Mouse (Mus musculus): ENCODE measurements around the gene Nid2. TPM values are rescaled to one million over a fixed set of nuclear protein-coding genes. Genes with fewer than 3 reads are reported as not detected.

Gene Nid2
- polyA plus RNA-seq (2014; fragmentation: Nextera tagmentation; extraction: Ambion mirVana) = 111 and 117 TPM in 2 replicates

- peak within 1 kb of the TSS; percentile 83 for H3K4me2 ChIP-seq
- WGBS = under 1% methylated on average over 45 of the region's 45 CpGs
These were observed at the start of gene Nid2 for GRCm38 (mm10) chr14:19751025-19751771. Nid2 (plus strand) TSS chr14:19751265.

GRCm38 (mm10) chr14:19701546-19701945, 49.5 kb upstream of the Nid2 start:
- ATAC-seq (ENCODE audit: insufficient read depth) = no peak
- no peak overlapping the region for H3K27ac ChIP-seq (ENCODE audit: low read depth)
- H3K4me3 ChIP-seq (ENCODE audit: low read depth, low read length) = no peak overlapping the region
- no peak for TF ChIP-seq CTCF (IDR thresholded peaks at IDR 0.05; ENCODE audit: low read depth)
- no peaks in the 10 kb centered on the region for H3K4me1 ChIP-seq (ENCODE audit: insufficient read depth)
- DNase-seq = no peak
- no peak overlapping the region for H3K9ac ChIP-seq
- no peaks in the 10 kb centered on the region for H3K27me3 ChIP-seq (ENCODE audit: insufficient read depth, low read length)
- H3K9me3 ChIP-seq (ENCODE audit: low read depth, low read length) = no peaks in the 10 kb centered on the region
- H3K4me2 ChIP-seq = no peak overlapping the region
- H3K36me3 ChIP-seq (ENCODE audit: insufficient read depth) = no peaks in the 10 kb centered on the region

More at GRCm38 (mm10) chr14:19751025-19751771, at the start of gene Nid2:
- Histone ChIP-seq H3K9me3 (ENCODE audit: low read depth, low read length) (no peaks in the 10 kb centered on the region), H3K9ac (peak within 1 kb of the TSS; percentile 64), H3K27ac (ENCODE audit: low read depth) (peak within 1 kb of the TSS; percentile 90), H3K4me1 (ENCODE audit: insufficient read depth) (peaks cover 13% of the 10 kb centered on the region; the same call in 1 of the 2 replicates), H3K4me3 (ENCODE audit: low read depth, low read length) (peak within 1 kb of the TSS; percentile 59), H3K27me3 (ENCODE audit: insufficient read depth, low read length) (peaks cover 14% of the 10 kb centered on the region), H3K36me3 (ENCODE audit: insufficient read depth) (peaks cover 13% of the 10 kb centered on the region; the same call in 1 of the 2 replicates)
- TF ChIP-seq CTCF (IDR thresholded peaks at IDR 0.05; ENCODE audit: low read depth) = no peak
- DNase-seq (peak; percentile 98), ATAC-seq (ENCODE audit: insufficient read depth) (peak; percentile 96)

GRCm38 (mm10) chr14:19705649-19706048, 45.4 kb upstream of the Nid2 start:
- Histone ChIP-seq H3K4me2 (no peak overlapping the region), H3K36me3 (ENCODE audit: insufficient read depth) (no peaks in the 10 kb centered on the region), H3K27ac (ENCODE audit: low read depth) (no peak overlapping the region), H3K27me3 (ENCODE audit: insufficient read depth, low read length) (no peaks in the 10 kb centered on the region), H3K9me3 (ENCODE audit: low read depth, low read length) (no peaks in the 10 kb centered on the region), H3K4me3 (ENCODE audit: low read depth, low read length) (no peak overlapping the region), H3K4me1 (ENCODE audit: insufficient read depth) (no peaks in the 10 kb centered on the region), H3K9ac (no peak overlapping the region)
- DNase-seq = peak; percentile 90
- peak; percentile 95 for TF ChIP-seq CTCF (IDR thresholded peaks at IDR 0.05; ENCODE audit: low read depth)
- peak; percentile 74 for ATAC-seq (ENCODE audit: insufficient read depth)
- 10% methylated on average over 16 of the region's 16 CpGs for WGBS

- Histone ChIP-seq H3K4me3 (ENCODE audit: low read depth, low read length) (no peak overlapping the region), H3K9ac (no peak overlapping the region), H3K27me3 (ENCODE audit: insufficient read depth, low read length) (no peaks in the 10 kb centered on the region), H3K9me3 (ENCODE audit: low read depth, low read length) (no peaks in the 10 kb centered on the region), H3K4me2 (no peak overlapping the region; the same call in 1 of the 2 replicates), H3K4me1 (ENCODE audit: insufficient read depth) (no peaks in the 10 kb centered on the region), H3K36me3 (ENCODE audit: insufficient read depth) (no peaks in the 10 kb centered on the region), H3K27ac (ENCODE audit: low read depth) (no peak overlapping the region)
- DNase-seq = peak; percentile 91
- under 1% methylated on average over 5 of the region's 5 CpGs for WGBS
- peak; percentile 55; the same call in 1 of the 2 replicates for ATAC-seq (ENCODE audit: insufficient read depth)
- peak; percentile 96 for TF ChIP-seq CTCF (IDR thresholded peaks at IDR 0.05; ENCODE audit: low read depth)
These were observed 44.6 kb upstream of the Nid2 start for GRCm38 (mm10) chr14:19706454-19706853.

GRCm38 (mm10) chr14:19706997-19707396, 44.1 kb upstream of the Nid2 start:
- H3K4me3 ChIP-seq (ENCODE audit: low read depth, low read length) = no peak overlapping the region
- no peaks in the 10 kb centered on the region for H3K27me3 ChIP-seq (ENCODE audit: insufficient read depth, low read length)
- WGBS = 56% methylated on average over 2 of the region's 2 CpGs
- no peaks in the 10 kb centered on the region for H3K4me1 ChIP-seq (ENCODE audit: insufficient read depth)
- no peaks in the 10 kb centered on the region for H3K36me3 ChIP-seq (ENCODE audit: insufficient read depth)
- H3K9ac ChIP-seq = no peak overlapping the region
- H3K27ac ChIP-seq (ENCODE audit: low read depth) = no peak overlapping the region
- H3K4me2 ChIP-seq = no peak overlapping the region
- no peak for TF ChIP-seq CTCF (IDR thresholded peaks at IDR 0.05; ENCODE audit: low read depth)
- ATAC-seq (ENCODE audit: insufficient read depth) (peak; percentile 29; the same call in 1 of the 2 replicates), DNase-seq (no peak)
- H3K9me3 ChIP-seq (ENCODE audit: low read depth, low read length) = no peaks in the 10 kb centered on the region

- Histone ChIP-seq H3K27me3 (ENCODE audit: insufficient read depth, low read length) (no peaks in the 10 kb centered on the region), H3K4me1 (ENCODE audit: insufficient read depth) (no peaks in the 10 kb centered on the region), H3K36me3 (ENCODE audit: insufficient read depth) (no peaks in the 10 kb centered on the region), H3K4me3 (ENCODE audit: low read depth, low read length) (no peak overlapping the region), H3K9me3 (ENCODE audit: low read depth, low read length) (no peaks in the 10 kb centered on the region), H3K27ac (ENCODE audit: low read depth) (peak overlapping the region; percentile 26; the same call in 1 of the 2 replicates), H3K4me2 (no peak overlapping the region), H3K9ac (no peak overlapping the region)
- TF ChIP-seq CTCF (IDR thresholded peaks at IDR 0.05; ENCODE audit: low read depth) = no peak
- ATAC-seq (ENCODE audit: insufficient read depth) (no peak), DNase-seq (peak; percentile 32)
- WGBS = 47% methylated on average over 11 of the region's 11 CpGs
These were observed 43.2 kb upstream of the Nid2 start for GRCm38 (mm10) chr14:19707721-19708507.

- DNase-seq = peak; percentile 44
- H3K27me3 ChIP-seq (ENCODE audit: insufficient read depth, low read length) = no peaks in the 10 kb centered on the region
- WGBS = 67% methylated on average over 9 of the region's 9 CpGs
- H3K4me3 ChIP-seq (ENCODE audit: low read depth, low read length) = no peak overlapping the region
- H3K9me3 ChIP-seq (ENCODE audit: low read depth, low read length) = no peaks in the 10 kb centered on the region
- H3K4me1 ChIP-seq (ENCODE audit: insufficient read depth) = no peaks in the 10 kb centered on the region
- no peak overlapping the region for H3K9ac ChIP-seq
- ATAC-seq (ENCODE audit: insufficient read depth) = no peak
- H3K27ac ChIP-seq (ENCODE audit: low read depth) = no peak overlapping the region
- H3K36me3 ChIP-seq (ENCODE audit: insufficient read depth) = no peaks in the 10 kb centered on the region
- no peak for TF ChIP-seq CTCF (IDR thresholded peaks at IDR 0.05; ENCODE audit: low read depth)
- no peak overlapping the region for H3K4me2 ChIP-seq
These were observed 41.9 kb upstream of the Nid2 start for GRCm38 (mm10) chr14:19709161-19709560.
